Mouse (Mus musculus) midbrain, embryonic 13.5 days (tissue): ENCODE measurements around the gene Olfr986. TPM values are rescaled to one million over a fixed set of nuclear protein-coding genes. Genes with fewer than 3 reads are reported as not detected.
A peak's percentile ranks its signal among the peaks of the same experiment; 100 is the strongest.

Experiments
- ATAC-seq: fragments of 200-750 bp; cut with Nextera tagmentation; 2 replicates; pipeline ENCODE4 v1.8.0; 2017; ENCODE audit warnings: mild to moderate bottlenecking, moderate TSS enrichment, moderate library complexity
- H3K27ac ChIP-seq: fragments of 300-500 bp; sonication (generic); 2 replicates; pipeline ENCODE4 v1.5.1; 2015; ENCODE audit warnings: inconsistent platforms, mild to moderate bottlenecking, moderate library complexity
- H3K27me3 ChIP-seq: fragments of 300-500 bp; sonication (generic); 2 replicates; pipeline ENCODE4 v1.6.1; 2015; ENCODE audit warnings: mild to moderate bottlenecking, inconsistent platforms
- H3K36me3 ChIP-seq: fragments of 300-500 bp; sonication (generic); 2 replicates; pipeline ENCODE4 v1.6.1; 2015; ENCODE audit warnings: mild to moderate bottlenecking, inconsistent platforms
- H3K4me1 ChIP-seq: fragments of 300-500 bp; sonication (generic); replicated peaks from 2 replicates; pipeline ENCODE4 v1.6.1; 2015; ENCODE audit warnings: inconsistent platforms
- H3K4me2 ChIP-seq: fragments of 300-500 bp; sonication (generic); replicated peaks from 2 replicates; pipeline ENCODE4 v1.6.1; 2015; ENCODE audit warnings: moderate library complexity, mild to moderate bottlenecking, inconsistent platforms
- H3K4me3 ChIP-seq: fragments of 300-500 bp; sonication (generic); replicated peaks from 2 replicates; pipeline ENCODE4 v1.5.1; 2015; ENCODE audit warnings: mild to moderate bottlenecking, inconsistent platforms
- H3K9ac ChIP-seq: fragments of 300-500 bp; sonication (generic); replicated peaks from 2 replicates; pipeline ENCODE4 v1.6.1; 2015; ENCODE audit warnings: mild to moderate bottlenecking, inconsistent platforms
- H3K9me3 ChIP-seq: fragments of 300-500 bp; sonication (generic); 2 replicates; pipeline ENCODE4 v1.6.1; 2016; ENCODE audit warnings: mild to moderate bottlenecking, inconsistent platforms
- WGBS: fragments of 180-500 bp; shearing (Covaris S2); methylation state at CpG from one replicate; pipeline ENCODE4 v1.1.7; 2015; 5-methylcytosine and 5-hydroxymethylcytosine counted together
- polyA plus RNA-seq: library from polyadenylated mRNA; unstranded; fragments of >200 nt; fragmentation: Nextera tagmentation; extraction: Ambion mirVana; gene quantifications from 2 replicates; pipeline ENCODE4 v1.2.1, GENCODE M21; 2015

The Olfr986 gene
- polyA plus RNA-seq, 1 experiment from 2014 or later, result 0.08 TPM

DNA sequence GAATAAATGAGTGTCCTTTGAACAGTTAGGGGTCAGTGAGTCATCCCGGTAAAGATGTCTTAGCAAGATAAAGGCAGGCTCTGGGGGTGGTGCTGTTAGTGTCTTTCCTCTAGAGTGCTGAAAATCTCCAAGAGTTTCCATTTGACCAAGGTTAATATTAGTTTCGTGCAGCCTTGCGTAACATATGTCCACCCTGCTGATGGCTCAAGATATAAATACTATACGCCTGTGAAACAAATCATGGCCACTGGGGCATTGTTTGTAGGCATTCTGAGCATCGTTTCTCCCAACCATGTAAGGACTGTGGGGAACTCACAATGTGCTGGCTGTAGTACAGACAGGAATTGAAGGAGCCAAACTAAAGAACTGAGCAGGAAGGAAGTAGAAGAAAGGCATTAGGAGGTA lies 25.8 kb downstream of the Olfr986 start:
- Histone ChIP-seq H3K4me3 (no peak overlapping the region), H3K4me2 (no peak overlapping the region), H3K27ac (no peak overlapping the region), H3K9ac (no peak overlapping the region), H3K27me3 (no peaks in the 10 kb centered on the region), H3K9me3 (no peaks in the 10 kb centered on the region), H3K36me3 (peaks cover 47% of the 10 kb centered on the region), H3K4me1 (no peaks in the 10 kb centered on the region)
- 85% methylated on average over 5 of the region's 5 CpGs for WGBS
- no peak for ATAC-seq

DNA sequence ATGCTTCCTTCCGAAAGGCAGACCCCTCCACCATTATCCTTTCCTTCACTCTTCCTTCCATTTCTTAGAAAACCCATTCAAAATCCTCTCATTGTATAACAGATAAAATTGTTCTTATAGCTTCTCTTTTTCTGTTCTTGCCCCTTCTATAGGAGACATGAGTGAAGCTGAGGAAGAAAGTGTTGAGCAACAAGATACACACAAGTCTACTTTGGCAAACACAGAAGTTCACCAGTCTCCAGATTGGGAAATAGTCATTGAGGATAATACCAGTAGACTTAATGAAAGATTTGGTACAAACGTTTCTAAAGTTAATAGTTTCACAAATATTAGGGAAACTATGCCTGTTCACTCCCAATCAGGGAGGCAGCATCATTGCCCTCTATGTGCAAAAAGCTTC lies 30.0 kb downstream of the Olfr986 start:
- Histone ChIP-seq H3K27me3 (no peaks in the 10 kb centered on the region), H3K4me2 (no peak overlapping the region), H3K9ac (no peak overlapping the region), H3K4me3 (no peak overlapping the region), H3K36me3 (peaks cover 67% of the 10 kb centered on the region), H3K4me1 (no peaks in the 10 kb centered on the region), H3K9me3 (no peaks in the 10 kb centered on the region), H3K27ac (no peak overlapping the region)
- 90% methylated on average over 2 of the region's 2 CpGs for WGBS
- no peak for ATAC-seq

DNA sequence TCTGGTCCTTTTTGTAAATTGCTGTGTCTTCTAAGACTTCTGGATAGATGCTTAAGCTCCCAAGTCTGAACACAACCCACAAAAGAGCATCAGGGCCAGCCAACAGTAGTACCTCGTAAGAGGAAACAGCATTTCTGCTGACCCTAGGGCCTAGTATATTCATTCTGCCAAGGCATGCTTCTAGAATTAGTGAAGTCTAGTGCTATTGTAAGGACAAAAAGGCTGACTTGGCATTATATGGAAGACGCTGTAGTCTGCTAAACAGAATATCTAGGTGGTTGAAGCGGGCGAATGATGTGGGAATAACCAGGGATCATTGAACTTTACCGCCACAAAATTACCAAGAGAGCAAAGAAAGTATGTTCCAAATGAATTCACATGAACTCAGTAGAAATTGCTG lies 33.3 kb downstream of the Olfr986 start:
- H3K9ac ChIP-seq, result no peak overlapping the region
- no peaks in the 10 kb centered on the region for H3K27me3 ChIP-seq
- H3K27ac ChIP-seq, result no peak overlapping the region
- WGBS, result 95% methylated on average over 5 of the region's 5 CpGs
- ATAC-seq, result no peak
- H3K4me3 ChIP-seq, result no peak overlapping the region
- H3K36me3 ChIP-seq, result peaks cover 46% of the 10 kb centered on the region
- H3K4me2 ChIP-seq, result no peak overlapping the region
- no peaks in the 10 kb centered on the region for H3K9me3 ChIP-seq
- H3K4me1 ChIP-seq, result no peaks in the 10 kb centered on the region

DNA sequence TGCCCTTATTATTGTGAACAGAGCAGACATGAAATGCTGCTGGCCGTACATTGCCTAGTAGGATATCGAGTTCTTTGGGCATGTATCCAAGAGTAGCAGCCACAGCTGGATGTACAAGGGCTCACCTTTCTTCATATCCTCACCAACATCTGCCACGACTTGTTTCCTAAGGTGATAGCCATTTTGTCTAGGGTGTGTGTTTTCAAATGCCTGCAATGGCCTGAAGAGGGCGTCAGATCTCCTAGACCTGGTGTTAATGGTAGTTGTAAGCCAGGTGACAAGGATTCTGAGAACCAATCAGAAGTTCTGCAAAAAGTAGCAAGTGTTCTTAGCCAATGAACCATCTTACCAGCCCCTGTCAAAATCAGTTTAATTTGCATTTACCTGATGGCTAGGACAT lies 35.9 kb downstream of the Olfr986 start:
- Histone ChIP-seq H3K4me2 (no peak overlapping the region), H3K4me1 (no peaks in the 10 kb centered on the region), H3K9ac (no peak overlapping the region), H3K4me3 (no peak overlapping the region), H3K36me3 (peaks cover 20% of the 10 kb centered on the region), H3K9me3 (no peaks in the 10 kb centered on the region), H3K27ac (no peak overlapping the region), H3K27me3 (no peaks in the 10 kb centered on the region)
- no peak for ATAC-seq
- WGBS, result 82% methylated on average over 4 of the region's 4 CpGs

DNA sequence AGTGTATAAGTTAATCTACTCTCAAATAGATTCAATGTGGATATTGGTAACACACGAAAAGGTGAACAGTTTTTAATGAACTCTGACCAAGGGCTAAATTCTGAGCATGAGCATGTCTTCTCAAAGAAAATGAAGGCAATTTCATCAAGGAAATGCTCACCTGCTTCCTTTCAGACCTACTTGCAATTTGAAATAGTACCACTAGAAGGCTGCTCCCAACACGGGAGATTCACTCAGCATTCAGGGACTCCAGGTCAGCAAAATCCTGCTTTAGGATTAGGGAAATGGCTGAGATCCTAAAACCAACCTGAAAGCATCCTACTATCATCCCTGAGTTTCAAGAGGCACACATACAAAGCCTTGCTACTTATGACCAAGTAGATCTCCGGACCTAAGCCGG lies 43.6 kb downstream of the Olfr986 start:
- no peak overlapping the region for H3K27ac ChIP-seq
- no peaks in the 10 kb centered on the region for H3K36me3 ChIP-seq
- no peaks in the 10 kb centered on the region for H3K9me3 ChIP-seq
- H3K9ac ChIP-seq, result no peak overlapping the region
- no peak overlapping the region for H3K4me3 ChIP-seq
- peaks cover 9% of the 10 kb centered on the region; the same call in 1 of the 2 replicates for H3K4me1 ChIP-seq
- H3K27me3 ChIP-seq, result no peaks in the 10 kb centered on the region
- H3K4me2 ChIP-seq, result no peak overlapping the region
- WGBS, result 67% methylated on average over 4 of the region's 4 CpGs
- no peak for ATAC-seq

DNA sequence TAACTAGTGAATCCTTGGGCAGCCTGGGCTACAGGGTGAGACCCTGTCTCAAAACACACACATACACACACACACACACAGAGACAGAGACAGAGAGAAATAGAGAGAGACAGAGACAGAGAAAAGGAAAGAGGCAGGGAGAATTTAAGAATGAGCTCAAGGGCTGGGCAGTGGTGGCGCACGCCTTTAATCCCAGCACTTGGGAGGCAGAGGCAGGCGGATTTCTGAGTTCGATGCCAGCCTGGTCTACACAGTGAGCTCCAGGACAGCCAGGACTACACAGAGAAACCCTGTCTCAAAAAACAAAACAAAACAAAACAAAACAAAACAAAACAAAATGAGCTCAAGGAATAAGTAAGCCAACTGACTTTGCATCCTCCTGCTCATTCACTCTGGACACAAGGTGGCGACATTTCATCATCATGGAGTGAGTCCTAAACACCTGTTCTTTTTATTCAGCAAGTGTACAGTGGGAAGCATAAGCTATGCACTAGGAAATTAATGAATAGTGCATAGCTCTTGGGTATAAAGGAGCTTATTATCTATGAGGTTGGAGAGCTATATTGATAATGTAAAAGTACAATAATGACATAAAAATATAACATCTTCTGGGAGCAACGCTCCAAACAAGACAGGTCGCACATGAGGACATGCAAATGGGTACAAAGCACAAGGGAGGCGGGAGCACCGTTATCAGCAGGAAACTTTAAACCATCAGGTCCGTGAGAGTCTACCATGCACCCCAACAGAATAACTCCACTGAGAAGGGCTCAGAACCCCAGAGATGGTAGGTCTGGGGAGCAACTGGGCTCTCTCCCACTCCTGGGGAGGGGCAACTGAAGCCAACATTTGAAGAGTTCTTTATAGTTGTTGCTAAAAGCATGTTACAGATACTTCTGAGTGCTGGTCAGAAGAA lies 47.4 kb downstream of the Olfr986 start:
- ATAC-seq, result peak; percentile 92
- WGBS, result 71% methylated on average over 10 of the region's 10 CpGs
- no peak overlapping the region for H3K4me2 ChIP-seq
- H3K27me3 ChIP-seq, result no peaks in the 10 kb centered on the region
- H3K36me3 ChIP-seq, result no peaks in the 10 kb centered on the region
- no peak overlapping the region for H3K4me3 ChIP-seq
- no peak overlapping the region for H3K27ac ChIP-seq
- no peak overlapping the region for H3K9ac ChIP-seq
- 0 out of 2 replicates have a peak, but pooled peaks cover 2% of the 10 kb centered on the region for H3K9me3 ChIP-seq
- H3K4me1 ChIP-seq, result peaks cover 10% of the 10 kb centered on the region; the same call in 1 of the 2 replicates

DNA sequence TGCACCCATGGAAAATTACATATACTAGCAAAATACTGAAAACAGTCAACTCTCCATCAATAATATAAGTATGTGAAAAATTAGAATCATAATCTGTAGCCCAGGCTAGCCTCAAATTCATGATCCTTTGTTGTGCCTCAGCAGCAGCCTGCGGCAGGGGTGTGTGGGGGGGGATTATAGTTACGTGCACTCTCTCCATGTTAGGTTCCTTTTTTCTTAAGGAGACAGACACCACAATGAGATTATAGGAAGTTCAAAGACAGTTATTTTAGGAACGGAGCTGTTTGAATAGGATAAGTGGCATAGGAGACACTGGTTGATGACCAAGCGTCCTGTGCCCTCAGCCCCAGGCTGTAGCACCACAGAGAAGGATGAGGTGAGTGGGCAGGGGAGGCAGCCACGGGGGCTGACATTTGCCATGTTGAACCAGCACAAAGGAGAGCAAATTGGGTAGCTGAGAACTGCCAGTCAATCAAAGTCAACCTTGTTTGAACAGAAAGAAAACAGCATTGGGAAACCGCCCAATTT lies 48.1 kb downstream of the Olfr986 start:
- Histone ChIP-seq H3K27me3 (no peaks in the 10 kb centered on the region), H3K4me1 (peaks cover 10% of the 10 kb centered on the region; the same call in 1 of the 2 replicates), H3K9me3 (0 out of 2 replicates have a peak, but pooled peaks cover 2% of the 10 kb centered on the region), H3K27ac (no peak overlapping the region), H3K9ac (no peak overlapping the region), H3K4me3 (no peak overlapping the region), H3K36me3 (no peaks in the 10 kb centered on the region), H3K4me2 (no peak overlapping the region)
- ATAC-seq, result peak; percentile 47; the same call in 1 of the 2 replicates
- WGBS, result 28% methylated on average over 6 of the region's 6 CpGs

DNA sequence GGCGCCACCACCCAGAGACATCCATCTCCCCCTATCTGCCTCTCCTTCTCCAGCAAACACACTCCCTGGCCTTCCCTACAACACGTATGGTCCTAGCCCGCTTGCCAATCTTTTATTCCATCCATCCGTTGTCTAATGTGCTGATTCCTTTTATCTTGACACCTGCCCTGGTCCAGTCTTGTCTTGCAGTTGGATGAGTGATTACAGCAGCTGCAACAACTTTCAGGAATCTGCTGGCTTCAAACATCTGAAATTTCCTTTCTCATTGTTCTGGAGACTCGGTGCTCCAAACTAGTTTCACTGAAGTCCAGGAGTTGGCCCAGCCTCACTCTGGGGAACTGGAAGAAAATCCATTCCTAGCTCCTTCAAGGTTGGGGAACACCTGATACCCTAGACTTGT lies 48.8 kb downstream of the Olfr986 start:
- H3K9me3 ChIP-seq, result 0 out of 2 replicates have a peak, but pooled peaks cover 2% of the 10 kb centered on the region
- no peak for ATAC-seq
- no peak overlapping the region for H3K4me3 ChIP-seq
- 56% methylated on average over 5 of the region's 5 CpGs for WGBS
- H3K4me1 ChIP-seq, result peaks cover 10% of the 10 kb centered on the region; the same call in 1 of the 2 replicates
- no peaks in the 10 kb centered on the region for H3K36me3 ChIP-seq
- no peak overlapping the region for H3K27ac ChIP-seq
- no peak overlapping the region for H3K4me2 ChIP-seq
- H3K9ac ChIP-seq, result no peak overlapping the region
- no peaks in the 10 kb centered on the region for H3K27me3 ChIP-seq

DNA sequence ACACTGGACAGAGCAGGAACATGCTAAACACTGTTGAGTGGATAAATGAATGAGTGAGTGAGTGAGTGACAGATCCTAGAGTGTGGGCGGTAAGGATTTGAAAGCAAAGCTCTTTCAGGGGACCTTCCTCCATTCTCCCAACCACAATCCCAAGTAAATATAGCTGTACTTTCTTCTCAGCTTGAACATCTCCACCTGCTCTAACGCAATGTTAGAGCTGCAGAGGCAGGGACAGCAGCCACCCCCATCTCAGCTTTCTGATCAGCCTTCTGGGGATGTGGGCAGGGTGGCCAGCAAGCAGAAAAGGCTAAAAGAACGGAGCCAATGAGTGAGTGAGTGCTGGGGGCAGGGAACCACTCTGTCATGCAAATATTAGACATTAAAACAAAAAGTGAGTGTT lies 50.3 kb downstream of the Olfr986 start:
- Histone ChIP-seq H3K27me3 (no peaks in the 10 kb centered on the region), H3K9me3 (0 out of 2 replicates have a peak, but pooled peaks cover 2% of the 10 kb centered on the region), H3K4me3 (no peak overlapping the region), H3K4me1 (peaks cover 10% of the 10 kb centered on the region; the same call in 1 of the 2 replicates), H3K36me3 (no peaks in the 10 kb centered on the region), H3K27ac (no peak overlapping the region), H3K9ac (no peak overlapping the region), H3K4me2 (no peak overlapping the region)
- WGBS, result 81% methylated on average over 3 of the region's 3 CpGs
- ATAC-seq, result no peak

DNA sequence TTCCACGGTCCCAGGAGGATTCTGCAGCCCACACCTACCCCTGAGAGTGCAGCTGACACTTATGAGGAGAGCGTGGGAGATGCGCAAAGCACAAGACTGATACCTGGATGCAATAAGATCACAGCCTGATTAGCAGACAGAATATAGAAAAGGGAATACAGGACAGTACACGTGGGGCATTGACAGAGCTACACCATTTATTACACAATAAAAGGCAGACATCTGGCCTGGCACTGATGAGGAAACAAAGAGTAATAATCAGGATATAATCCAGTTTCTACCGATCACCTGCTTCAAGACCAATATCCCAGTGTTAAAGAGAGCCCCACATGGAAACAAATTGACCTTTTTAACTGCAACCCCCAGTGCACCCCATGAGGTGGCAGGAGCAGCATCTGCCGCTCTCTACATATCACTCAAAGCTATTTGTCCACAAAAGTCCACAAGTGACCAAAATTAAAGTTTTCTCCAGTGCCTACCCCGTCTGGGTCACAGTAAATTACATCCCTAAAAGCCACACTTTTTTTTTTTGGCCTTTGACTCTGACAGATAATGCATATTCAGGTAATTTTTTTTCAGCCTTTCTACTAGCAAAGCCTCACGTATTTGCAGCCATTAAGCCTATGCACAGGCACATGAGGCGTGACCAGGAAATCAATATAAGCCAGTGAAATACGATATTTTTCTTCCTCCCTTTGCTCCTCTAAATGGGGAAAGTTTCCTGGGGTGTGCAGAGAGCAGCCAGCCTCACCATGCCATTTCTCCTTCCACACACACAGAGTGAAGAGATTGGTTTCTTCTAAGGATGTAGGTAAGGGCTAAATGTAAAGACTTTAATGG lies 53.7 kb downstream of the Olfr986 start:
- H3K27me3 ChIP-seq, result peaks cover 4% of the 10 kb centered on the region; the same call in 1 of the 2 replicates
- WGBS, result 61% methylated on average over 10 of the region's 10 CpGs
- H3K4me1 ChIP-seq, result no peaks in the 10 kb centered on the region; the same call in 1 of the 2 replicates
- no peak overlapping the region for H3K27ac ChIP-seq
- no peak overlapping the region for H3K4me3 ChIP-seq
- no peak overlapping the region for H3K4me2 ChIP-seq
- H3K9ac ChIP-seq, result no peak overlapping the region
- ATAC-seq, result 0 out of 2 replicates have a peak, but pooled peaks have one; percentile 37
- no peaks in the 10 kb centered on the region for H3K36me3 ChIP-seq
- H3K9me3 ChIP-seq, result 0 out of 2 replicates have a peak, but pooled peaks cover 2% of the 10 kb centered on the region

DNA sequence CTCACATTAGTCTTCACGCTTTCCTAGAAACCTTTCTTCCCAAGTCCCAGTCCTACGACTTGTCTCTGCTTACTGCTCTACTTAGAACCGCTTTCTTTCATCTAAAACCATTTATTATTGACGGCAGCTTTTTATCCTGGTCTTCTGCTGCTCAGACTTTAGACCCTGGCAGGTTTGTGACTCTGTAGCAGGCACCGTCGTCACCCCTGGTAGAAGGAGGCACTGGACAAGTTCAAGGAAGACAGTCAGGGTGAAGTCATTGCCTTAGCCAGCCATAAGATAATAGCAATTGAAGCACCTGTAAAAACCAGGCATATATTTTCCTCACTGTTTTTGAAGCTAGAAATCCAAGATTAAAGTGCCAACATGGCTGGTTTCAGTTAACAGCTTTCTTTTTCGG lies 54.5 kb downstream of the Olfr986 start:
- H3K27ac ChIP-seq, result no peak overlapping the region
- 0 out of 2 replicates have a peak, but pooled peaks cover 2% of the 10 kb centered on the region for H3K9me3 ChIP-seq
- H3K27me3 ChIP-seq, result peaks cover 4% of the 10 kb centered on the region; the same call in 1 of the 2 replicates
- no peaks in the 10 kb centered on the region for H3K4me1 ChIP-seq
- no peak overlapping the region for H3K9ac ChIP-seq
- no peak overlapping the region for H3K4me2 ChIP-seq
- WGBS, result 88% methylated on average over 7 of the region's 7 CpGs
- no peak for ATAC-seq
- no peak overlapping the region for H3K4me3 ChIP-seq
- H3K36me3 ChIP-seq, result no peaks in the 10 kb centered on the region
